10 mouse cellular contexts compared by ENCODE assay signal in the genomic region with DNA sequence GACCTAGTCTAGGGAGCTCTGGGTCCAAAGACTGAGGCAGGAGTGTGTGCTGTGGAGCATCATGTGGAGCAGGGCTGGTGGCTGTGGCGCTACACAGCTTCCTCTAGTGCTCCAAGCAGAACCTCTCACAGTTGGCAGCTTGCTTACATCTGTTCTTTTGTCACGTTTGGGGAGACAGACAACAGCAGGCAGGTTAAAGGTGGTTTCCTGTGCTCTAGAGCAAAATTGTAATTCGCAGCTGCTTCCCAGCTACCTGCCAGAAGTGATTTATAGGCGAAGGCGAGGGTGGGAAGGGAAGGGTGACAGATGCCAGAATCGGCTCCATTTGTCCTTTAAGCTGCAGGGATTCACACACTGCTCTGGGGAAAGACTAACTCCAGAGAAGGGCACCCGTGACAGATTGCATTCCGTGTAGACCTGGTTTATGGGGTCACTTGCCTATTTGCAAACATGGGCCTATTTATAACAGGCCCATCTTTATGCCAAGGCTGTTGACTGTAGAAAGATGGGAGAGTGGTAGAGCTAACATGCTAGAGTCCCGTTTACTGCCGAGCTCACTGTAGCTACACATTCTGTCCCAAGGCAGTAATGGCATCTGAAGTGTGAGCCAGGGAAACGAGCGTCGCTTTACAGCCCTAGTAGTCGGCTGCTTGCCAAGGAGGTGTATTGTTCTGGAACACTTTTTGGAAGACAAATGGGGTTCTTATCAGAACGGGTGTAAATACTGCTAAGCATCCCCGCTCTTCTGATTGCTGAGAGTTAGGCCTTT.
A peak's percentile ranks its signal among the peaks of the same experiment; 100 is the strongest.
DNase-seq lines count a peak whose midpoint lies in the region; ATAC-seq lines count a peak whose summit lies in the region.
"Had no signal": no experiment of that assay in that cellular context is flagged by ENCODE, and none has a peak within 500 bp of the region (broad histone marks: within the 10 kb centered on the region; RNA-seq: fewer than 3 reads in every experiment).

No protein-coding gene starts in this region.

- H3K4me3 ChIP-seq in forebrain, embryonic 15.5 days = no peak overlapping the region
- no peak overlapping the region for H3K4me3 ChIP-seq in forebrain, embryonic 10.5 days
- H3K4me3 ChIP-seq in midbrain, embryonic 15.5 days = no peak overlapping the region

- no peaks in the 10 kb centered on the region for H3K4me1 ChIP-seq in forebrain, embryonic 15.5 days
- H3K4me1 ChIP-seq in forebrain, embryonic 10.5 days = 0 out of 2 replicates have a peak, but pooled peaks cover 4% of the 10 kb centered on the region
- H3K4me1 ChIP-seq in midbrain, embryonic 15.5 days = no peaks in the 10 kb centered on the region

- ATAC-seq in forebrain, embryonic 15.5 days (replicated peaks) = peak; percentile 38; the same call in 1 of the 2 replicates
- no peak for ATAC-seq in granulocyte monocyte progenitor cell, adult 5-6 weeks (replicated peaks; ENCODE audit: poor library complexity, severe bottlenecking)
- ATAC-seq in midbrain, embryonic 15.5 days (replicated peaks) = no peak; the same call in 1 of the 2 replicates

- intact Hi-C loops in heart, postnatal 10 days (cut with DNase I) = no loop called here

- H3K9me3 ChIP-seq in forebrain, embryonic 15.5 days = no peaks in the 10 kb centered on the region
- H3K9me3 ChIP-seq in forebrain, embryonic 10.5 days = no peaks in the 10 kb centered on the region
- no peaks in the 10 kb centered on the region for H3K9me3 ChIP-seq in midbrain, embryonic 15.5 days

- peaks cover 17% of the 10 kb centered on the region; the same call in 1 of the 2 replicates for H3K36me3 ChIP-seq in forebrain, embryonic 15.5 days
- peaks cover 97% of the 10 kb centered on the region for H3K36me3 ChIP-seq in forebrain, embryonic 10.5 days (replicated peaks)
- no peaks in the 10 kb centered on the region for H3K36me3 ChIP-seq in midbrain, embryonic 15.5 days (replicated peaks)

- no peak overlapping the region for H3K27ac ChIP-seq in forebrain, embryonic 15.5 days (replicated peaks)
- no peak overlapping the region for H3K27ac ChIP-seq in forebrain, embryonic 10.5 days
- H3K27ac ChIP-seq in midbrain, embryonic 15.5 days = no peak overlapping the region
- H3K27ac ChIP-seq: macrophage had no signal

- H3K9ac ChIP-seq in forebrain, embryonic 15.5 days (replicated peaks) = no peak overlapping the region
- H3K9ac ChIP-seq in midbrain, embryonic 15.5 days = no peak overlapping the region

- 62% methylated on average over 16 of the region's 16 CpGs for WGBS in forebrain, embryonic 15.5 days
- 91% methylated on average over 16 of the region's 16 CpGs for WGBS in forebrain, embryonic 10.5 days
- 76% methylated on average over 16 of the region's 16 CpGs for whole genome bisulfite sequencing in midbrain, embryonic 15.5 days

- no peaks in the 10 kb centered on the region for H3K27me3 ChIP-seq in forebrain, embryonic 15.5 days
- no peaks in the 10 kb centered on the region for H3K27me3 ChIP-seq in forebrain, embryonic 10.5 days (ENCODE audit: poor library complexity, severe bottlenecking)
- H3K27me3 ChIP-seq in midbrain, embryonic 15.5 days (replicated peaks) = no peaks in the 10 kb centered on the region

- no peak overlapping the region for H3K4me2 ChIP-seq in forebrain, embryonic 15.5 days (replicated peaks)
- no peak overlapping the region for H3K4me2 ChIP-seq in midbrain, embryonic 15.5 days

- no peak for DNase-seq in forebrain, embryonic 10.5 days (ENCODE audit: extremely low spot score, low spot score)
- peak; percentile 77 for DNase-seq in brain, adult 2 months (ENCODE audit: low read depth, low spot score)
- peak; percentile 31 to 34 for DNase-seq in heart, postnatal 10 days
- DNase-seq in kidney, postnatal 4 days = peak; percentile 67 to 76
- no peak for DNase-seq in urinary bladder, adult 2 months (ENCODE audit: low spot score)
- DNase-seq: retina, postnatal 1 day had no signal

Comparison
In these comparisons a context has a peak if more than half of its experiments do, and no peak if none do; other contexts are left out.
1. DNase-seq: peak in brain, adult 2 months (single experiment), heart, postnatal 10 days (2 of 2) and kidney, postnatal 4 days (2 of 2); none in forebrain, embryonic 10.5 days (single experiment) and urinary bladder, adult 2 months (single experiment).